ENCODE assay signal across 27 mouse cellular contexts in the genomic region with DNA sequence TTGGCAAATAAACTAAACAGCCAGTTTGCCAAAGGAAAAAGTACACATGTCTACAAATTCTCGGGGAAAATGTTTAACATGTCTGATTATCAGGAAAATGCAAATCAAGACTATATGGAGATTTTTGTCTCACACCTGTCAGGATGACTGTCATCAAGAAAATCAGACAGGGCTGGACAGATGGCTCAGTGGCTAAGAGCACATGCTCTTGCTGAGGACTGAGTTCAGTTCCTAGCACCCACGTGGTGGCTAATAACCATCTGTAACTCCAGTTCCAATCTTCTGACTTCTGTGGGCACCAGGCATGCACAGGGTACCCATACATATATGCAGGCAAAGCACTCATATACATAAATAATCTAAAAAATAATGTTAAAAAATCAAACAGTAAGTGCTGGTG.
"Had no signal": no experiment of that assay in that cellular context is flagged by ENCODE, and none has a peak within 500 bp of the region (broad histone marks: within the 10 kb centered on the region; RNA-seq: fewer than 3 reads in every experiment).

No protein-coding gene starts in this region.

- H3K4me1 ChIP-seq: heart, embryonic 10.5 days; heart, embryonic 12.5 days; hindbrain, embryonic 10.5 days; limb, embryonic 13.5 days; limb, embryonic 15.5 days; liver, embryonic 12.5 days had no signal

- H3K9me3 ChIP-seq: heart, embryonic 10.5 days; heart, embryonic 12.5 days; hindbrain, embryonic 10.5 days; hindbrain, embryonic 12.5 days; intestine, embryonic 15.5 days; limb, embryonic 13.5 days; limb, embryonic 15.5 days; liver, embryonic 12.5 days had no signal

- ATAC-seq: hindbrain, embryonic 16.5 days; inflammation-experienced regulatory T-cells, adult 6 months; intestine, embryonic 15.5 days; intestine, postnatal 0 days; liver, embryonic 12.5 days had no signal

- H3K36me3 ChIP-seq: heart, embryonic 10.5 days; heart, embryonic 12.5 days; hindbrain, embryonic 10.5 days; hindbrain, embryonic 12.5 days; intestine, embryonic 15.5 days; limb, embryonic 13.5 days; limb, embryonic 15.5 days; liver, embryonic 12.5 days had no signal

- H3K27ac ChIP-seq: gastrocnemius, adult 2 months; heart, embryonic 10.5 days; hindbrain, embryonic 10.5 days; hindbrain, embryonic 12.5 days; hindbrain, embryonic 14.5 days; intestine, embryonic 15.5 days; layer of hippocampus, adult 2 months; limb, embryonic 13.5 days; limb, embryonic 15.5 days; liver, embryonic 12.5 days; liver, embryonic 14.5 days had no signal

- H3K27me3 ChIP-seq: heart, embryonic 12.5 days; hindbrain, embryonic 12.5 days; intestine, embryonic 15.5 days; limb, embryonic 13.5 days; limb, embryonic 15.5 days; liver, embryonic 12.5 days had no signal

- H3K9ac ChIP-seq: heart, embryonic 12.5 days; hindbrain, embryonic 12.5 days; hindbrain, embryonic 14.5 days; intestine, embryonic 15.5 days; limb, embryonic 13.5 days; limb, embryonic 15.5 days; liver, embryonic 12.5 days; liver, embryonic 14.5 days had no signal

- H3K4me3 ChIP-seq: gastrocnemius, adult 2 months; heart, embryonic 10.5 days; heart, embryonic 12.5 days; hindbrain, embryonic 10.5 days; hindbrain, embryonic 12.5 days; intestine, embryonic 15.5 days; layer of hippocampus, adult 2 months; limb, embryonic 13.5 days; limb, embryonic 15.5 days; liver, embryonic 12.5 days had no signal

- H3K4me2 ChIP-seq: heart, embryonic 12.5 days; hindbrain, embryonic 12.5 days; hindbrain, embryonic 14.5 days; intestine, embryonic 15.5 days; limb, embryonic 13.5 days; limb, embryonic 15.5 days; liver, embryonic 12.5 days had no signal

- DNase-seq: gastrocnemius, adult 2 months; gastrocnemius, postnatal 10 days; gastrocnemius, postnatal 25 days; heart, postnatal 10 days; heart, postnatal 4 days; kidney, adult 18-20 months; kidney, adult 8-10 months; kidney, postnatal 10 days; kidney, postnatal 25 days; kidney, postnatal 4 days; layer of hippocampus, adult 9-11 months; layer of hippocampus, postnatal 36 days; left cerebral cortex, postnatal 4 days had no signal
